Mouse (Mus musculus): Measurements from ENCODE around the gene Pigv. TPM values are rescaled to one million over a fixed set of nuclear protein-coding genes. Genes with fewer than 3 reads are reported as not detected.

The Pigv gene
- total and polyA plus RNA-seq, 3 experiments = 7.9 to 12.0 TPM; not detected in 1

GRCm38 (mm10) chr4:133612416-133612815, 60.0 kb downstream of the Pigv start:
- DNase-seq (ENCODE audit: low read depth, low spot score) = no peak
- Histone ChIP-seq H3K9ac (ENCODE audit: control insufficient read depth, low read depth, low read length, poor library complexity, severe bottlenecking) (no peak overlapping the region), H3K36me3 (ENCODE audit: control insufficient read depth in 1 of 2, insufficient read depth in 2 of 2, low read length in 2 of 2) (no peaks in the 10 kb centered on the region), H3K9me3 (replicated peaks; ENCODE audit: insufficient read depth, low read length) (no peaks in the 10 kb centered on the region), H3K4me3 (ENCODE audit: control insufficient read depth in 1 of 2, insufficient read depth in 1 of 2, low read depth in 2 of 2, low read length in 2 of 2) (no peak overlapping the region), H3K79me2 (ENCODE audit: control insufficient read depth, insufficient read depth, low read length, poor library complexity) (no peaks in the 10 kb centered on the region), H3K27ac (ENCODE audit: control insufficient read depth, low read depth, low read length) (no peak overlapping the region), H3K4me1 (ENCODE audit: control insufficient read depth in 1 of 2, insufficient read depth in 2 of 2, low read length in 2 of 2) (no peaks in the 10 kb centered on the region), H3K27me3 (ENCODE audit: control insufficient read depth in 1 of 2, insufficient read depth in 2 of 2, low read length in 2 of 2) (no peaks in the 10 kb centered on the region)
- TF ChIP-seq CTCF (IDR thresholded peaks at IDR 0.05 in 2 of 3, conservative IDR thresholded peaks at IDR 0.05 in 1 of 3; ENCODE audit: control insufficient read depth in 1 of 3, insufficient read depth in 1 of 3, low read depth in 2 of 3, low read length in 3 of 3, poor library complexity in 1 of 3, severe bottlenecking in 1 of 3) (peak in 2 of 3 experiments; percentile 8 to 39; a peak in 3 of 6 replicates), ZKSCAN1 (IDR thresholded peaks at IDR 0.05; ENCODE audit: low read depth, low read length) (no peak)

DNA sequence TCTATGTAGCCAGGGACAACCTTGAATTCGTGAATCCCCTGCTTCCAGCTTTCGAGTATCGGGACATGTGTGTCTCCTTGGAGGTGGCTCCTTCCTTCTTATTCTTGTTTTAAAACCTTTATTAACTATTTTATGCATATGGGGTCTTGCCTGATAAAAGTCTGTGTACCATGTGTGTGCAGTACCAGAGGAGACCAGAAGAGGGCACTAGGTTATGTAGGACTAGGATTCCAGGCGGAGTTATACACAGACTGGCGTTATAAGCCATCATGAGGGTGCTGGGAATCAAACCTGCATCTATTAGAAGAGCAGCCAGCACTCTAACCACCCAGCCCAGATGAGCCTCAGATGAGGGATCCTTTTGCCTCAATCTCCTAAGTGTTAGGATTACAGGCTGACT, 60.6 kb downstream of the Pigv start:
- peak; percentile 39 for DNase-seq (ENCODE audit: low read depth, low spot score)
- Histone ChIP-seq H3K79me2 (ENCODE audit: control insufficient read depth, insufficient read depth, low read length, poor library complexity) (no peaks in the 10 kb centered on the region), H3K9ac (ENCODE audit: control insufficient read depth, low read depth, low read length, poor library complexity, severe bottlenecking) (no peak overlapping the region), H3K4me3 (ENCODE audit: control insufficient read depth in 1 of 2, insufficient read depth in 1 of 2, low read depth in 2 of 2, low read length in 2 of 2) (no peak overlapping the region), H3K27ac (ENCODE audit: control insufficient read depth, low read depth, low read length) (no peak overlapping the region), H3K4me1 (ENCODE audit: control insufficient read depth in 1 of 2, insufficient read depth in 2 of 2, low read length in 2 of 2) (no peaks in the 10 kb centered on the region), H3K9me3 (replicated peaks; ENCODE audit: insufficient read depth, low read length) (no peaks in the 10 kb centered on the region), H3K36me3 (ENCODE audit: control insufficient read depth in 1 of 2, insufficient read depth in 2 of 2, low read length in 2 of 2) (no peaks in the 10 kb centered on the region), H3K27me3 (ENCODE audit: control insufficient read depth in 1 of 2, insufficient read depth in 2 of 2, low read length in 2 of 2) (no peaks in the 10 kb centered on the region)
- TF ChIP-seq CTCF (IDR thresholded peaks at IDR 0.05 in 2 of 3, conservative IDR thresholded peaks at IDR 0.05 in 1 of 3; ENCODE audit: control insufficient read depth in 1 of 3, insufficient read depth in 1 of 3, low read depth in 2 of 3, low read length in 3 of 3, poor library complexity in 1 of 3, severe bottlenecking in 1 of 3) (peak; percentile 11 to 35 (median 34); a peak in 3 of 6 replicates), ELF1 (IDR thresholded peaks at IDR 0.05; ENCODE audit: low read depth, low read length) (no peak)

Other genes with a start within 250 kb of the Pigv start
- 3.5 and 3.6 TPM in 2 replicates for gene Tent5b, start 192.5 kb downstream of the Pigv start, total RNA-seq (2012; rRNA removed)
- 1 to 10 TPM in 1 of 2 experiments, not detected in 1; 2.5 TPM for gene Tent5b, start 192.5 kb downstream of the Pigv start, polyA plus RNA-seq (2012; ENCODE audit: insufficient read depth in 1 of 2, insufficient read length in 2 of 2, low read depth in 1 of 2, low replicate concordance in 2 of 2, missing spikeins in 1 of 2)
- gene Trnp1, start 174.1 kb downstream of the Pigv start, total RNA-seq (2012; rRNA removed) = 0.92 and 1.6 TPM in 2 replicates
- gene Trnp1, start 174.1 kb downstream of the Pigv start, polyA plus RNA-seq (2012; ENCODE audit: insufficient read depth in 1 of 2, insufficient read length in 2 of 2, low read depth in 1 of 2, low replicate concordance in 2 of 2, missing spikeins in 1 of 2) = 1 to 10 TPM in 1 of 2 experiments, not detected in 1; 1.6 TPM
- gene Kdf1, start 153.7 kb downstream of the Pigv start, total RNA-seq (2012; rRNA removed) = 0.12 TPM in 1 of 2 replicates, not detected in the other
- under 1 TPM in 1 of 2 experiments, not detected in 1; 0.04 TPM for gene Kdf1, start 153.7 kb downstream of the Pigv start, polyA plus RNA-seq (2012; ENCODE audit: insufficient read depth in 1 of 2, insufficient read length in 2 of 2, low read depth in 1 of 2, low replicate concordance in 2 of 2, missing spikeins in 1 of 2)
- gene Nudc, start 126.7 kb downstream of the Pigv start, total RNA-seq (2012; rRNA removed) = 504 and 516 TPM in 2 replicates
- 100 to 1,000 TPM in 1 of 2 experiments, not detected in 1; 732 TPM for gene Nudc, start 126.7 kb downstream of the Pigv start, polyA plus RNA-seq (2012; ENCODE audit: insufficient read depth in 1 of 2, insufficient read length in 2 of 2, low read depth in 1 of 2, low replicate concordance in 2 of 2, missing spikeins in 1 of 2)
- gene Nr0b2, start 119.3 kb downstream of the Pigv start, total RNA-seq (2012; rRNA removed) = not detected in 2 replicates
- under 1 TPM in 1 of 2 experiments, not detected in 1; 0.10 TPM for gene Nr0b2, start 119.3 kb downstream of the Pigv start, polyA plus RNA-seq (2012; ENCODE audit: insufficient read depth in 1 of 2, insufficient read length in 2 of 2, low read depth in 1 of 2, low replicate concordance in 2 of 2, missing spikeins in 1 of 2)
- gene Gpatch3, start 97.9 kb downstream of the Pigv start, total RNA-seq (2012; rRNA removed) = 9.8 and 11.0 TPM in 2 replicates
- gene Gpatch3, start 97.9 kb downstream of the Pigv start, polyA plus RNA-seq (2012; ENCODE audit: insufficient read depth in 1 of 2, insufficient read length in 2 of 2, low read depth in 1 of 2, low replicate concordance in 2 of 2, missing spikeins in 1 of 2) = 10 to 100 TPM in 1 of 2 experiments, not detected in 1; 16.5 TPM
- gene Gpn2, start 88.3 kb downstream of the Pigv start, total RNA-seq (2012; rRNA removed) = 26.7 and 28.6 TPM in 2 replicates
- 10 to 100 TPM in 1 of 2 experiments, not detected in 1; 43.3 TPM for gene Gpn2, start 88.3 kb downstream of the Pigv start, polyA plus RNA-seq (2012; ENCODE audit: insufficient read depth in 1 of 2, insufficient read length in 2 of 2, low read depth in 1 of 2, low replicate concordance in 2 of 2, missing spikeins in 1 of 2)
- 0.12 and 0.13 TPM in 2 replicates for gene Sfn, start 70.5 kb downstream of the Pigv start, total RNA-seq (2012; rRNA removed)
- under 1 TPM in 1 of 2 experiments, not detected in 1; 0.19 TPM for gene Sfn, start 70.5 kb downstream of the Pigv start, polyA plus RNA-seq (2012; ENCODE audit: insufficient read depth in 1 of 2, insufficient read length in 2 of 2, low read depth in 1 of 2, low replicate concordance in 2 of 2, missing spikeins in 1 of 2)
- gene Zdhhc18, start 22.5 kb downstream of the Pigv start, total RNA-seq (2012; rRNA removed) = 6.7 and 6.9 TPM in 2 replicates
- 10 to 100 TPM in 1 of 2 experiments, not detected in 1; 15.6 TPM for gene Zdhhc18, start 22.5 kb downstream of the Pigv start, polyA plus RNA-seq (2012; ENCODE audit: insufficient read depth in 1 of 2, insufficient read length in 2 of 2, low read depth in 1 of 2, low replicate concordance in 2 of 2, missing spikeins in 1 of 2)
- gene Arid1a, start 84.1 kb upstream of the Pigv start, total RNA-seq (2012; rRNA removed) = 18.1 and 22.7 TPM in 2 replicates
- gene Arid1a, start 84.1 kb upstream of the Pigv start, polyA plus RNA-seq (2012; ENCODE audit: insufficient read depth in 1 of 2, insufficient read length in 2 of 2, low read depth in 1 of 2, low replicate concordance in 2 of 2, missing spikeins in 1 of 2) = 10 to 100 TPM; 70.6 to 83.3 TPM
- 45.3 and 45.7 TPM in 2 replicates for gene Rps6ka1, start 215.2 kb upstream of the Pigv start, total RNA-seq (2012; rRNA removed)
- gene Rps6ka1, start 215.2 kb upstream of the Pigv start, polyA plus RNA-seq (2012; ENCODE audit: insufficient read depth in 1 of 2, insufficient read length in 2 of 2, low read depth in 1 of 2, low replicate concordance in 2 of 2, missing spikeins in 1 of 2) = 10 to 100 TPM in 1 of 2 experiments, not detected in 1; 68.9 TPM